Mouse (Mus musculus) lung, postnatal 0 days (tissue): Measurements from ENCODE around the gene Rnf38. TPM values are rescaled to one million over a fixed set of nuclear protein-coding genes. Genes with fewer than 3 reads are reported as not detected.

ENCODE experiments used
- ATAC-seq: fragments of 200-750 bp; cut with Nextera tagmentation; 2 replicates; pipeline ENCODE4 v1.8.0; 2017; ENCODE audit warnings: moderate library complexity
- DNase-seq: peaks from one replicate; pipeline ENCODE4 v3.0.0-alpha.2; 2016; ENCODE audit warnings: low spot score
- H3K27ac ChIP-seq: fragments of 300-500 bp; sonication (generic); 2 replicates; pipeline ENCODE4 v1.5.1; 2014; ENCODE audit warnings: antibody characterized with exemption, mild to moderate bottlenecking, low read length, mixed read lengths
- H3K27me3 ChIP-seq: fragments of 300-500 bp; sonication (generic); replicated peaks from 2 replicates; pipeline ENCODE4 v1.6.1; 2014; ENCODE audit warnings: low read length, mixed read lengths; ENCODE audit not compliant: insufficient read depth
- H3K36me3 ChIP-seq: fragments of 300-500 bp; sonication (generic); 2 replicates; pipeline ENCODE4 v1.6.1; 2014; ENCODE audit warnings: low read length, mixed read lengths; ENCODE audit not compliant: insufficient read depth
- H3K4me1 ChIP-seq: fragments of 300-500 bp; sonication (generic); 2 replicates; pipeline ENCODE4 v1.6.1; 2014; ENCODE audit warnings: antibody characterized with exemption, low read depth, low read length, mixed read lengths; ENCODE audit not compliant: insufficient read depth
- H3K4me2 ChIP-seq: fragments of 300-500 bp; sonication (generic); replicated peaks from 2 replicates; pipeline ENCODE4 v1.6.1; 2014; ENCODE audit warnings: low read depth, mild to moderate bottlenecking, low read length, moderate library complexity, mixed read lengths
- H3K4me3 ChIP-seq: fragments of 300-500 bp; sonication (generic); 2 replicates; pipeline ENCODE4 v1.5.1; 2014; ENCODE audit warnings: low read depth, low read length
- H3K9ac ChIP-seq: fragments of 300-500 bp; sonication (generic); replicated peaks from 2 replicates; pipeline ENCODE4 v1.6.1; 2014; ENCODE audit warnings: low read depth, mild to moderate bottlenecking
- H3K9me3 ChIP-seq: fragments of 300-500 bp; sonication (generic); 2 replicates; pipeline ENCODE4 v1.6.1; 2016; ENCODE audit warnings: low read length, mixed read lengths
- CTCF ChIP-seq: IDR thresholded peaks from 2 replicates; pipeline ENCODE4 v1.5.1; 2016; ENCODE audit warnings: antibody characterized with exemption, mild to moderate bottlenecking
- EP300 ChIP-seq: IDR thresholded peaks from 2 replicates; pipeline ENCODE4 v1.6.1; 2016; ENCODE audit warnings: antibody characterized with exemption, mild to moderate bottlenecking, control low read depth
- WGBS: fragments of 180-500 bp; shearing (Covaris S2); extraction: QIAGEN DNeasy Blood & Tissue Kit; methylation state at CpG from one replicate; pipeline ENCODE4 v1.1.7; 2014; 5-methylcytosine and 5-hydroxymethylcytosine counted together
- polyA plus RNA-seq: library from polyadenylated mRNA; unstranded; fragments of >200 nt; fragmentation: Nextera tagmentation; extraction: Ambion mirVana; gene quantifications from 2 replicates; pipeline ENCODE4 v1.2.1, GENCODE M21; 2015

Rnf38 gene
- polyA plus RNA-seq, 1 experiment from 2014 or later = 12.1 TPM

GRCm38 (mm10) chr4:44187431-44187830 is 46.2 kb downstream of the Rnf38 start:
- Histone ChIP-seq H3K9me3 (no peaks in the 10 kb centered on the region), H3K27me3 (no peaks in the 10 kb centered on the region), H3K36me3 (no peaks in the 10 kb centered on the region), H3K9ac (no peak overlapping the region), H3K4me1 (no peaks in the 10 kb centered on the region), H3K27ac (no peak overlapping the region), H3K4me3 (no peak overlapping the region), H3K4me2 (no peak overlapping the region)
- ATAC-seq = no peak
- no peak for DNase-seq
- WGBS = 87% methylated on average over 10 of the region's 10 CpGs
- TF ChIP-seq EP300 (no peak), CTCF (no peak)

DNA sequence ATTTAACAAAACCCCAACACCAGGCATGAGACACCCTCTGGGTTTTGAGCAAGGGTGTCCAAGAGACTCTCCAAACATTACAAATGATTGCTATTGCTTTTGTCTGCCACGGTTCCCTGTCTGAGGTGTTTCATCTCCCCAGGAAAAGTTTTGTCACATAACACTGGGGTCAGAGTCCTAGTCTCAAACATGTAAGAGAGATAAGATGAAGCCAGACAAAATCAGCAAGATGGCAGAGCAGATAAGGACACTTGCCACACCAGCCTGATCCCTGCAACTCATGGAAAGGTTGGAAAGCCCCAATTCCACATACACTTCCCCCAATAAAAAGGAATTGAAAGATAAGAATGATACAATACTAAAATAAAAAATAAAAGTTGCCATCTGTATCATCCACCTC is 49.7 kb downstream of the Rnf38 start:
- WGBS = 20% methylated on average over 1 of the region's 1 CpGs
- Histone ChIP-seq H3K4me2 (no peak overlapping the region), H3K4me3 (no peak overlapping the region), H3K9ac (no peak overlapping the region), H3K27ac (no peak overlapping the region), H3K36me3 (no peaks in the 10 kb centered on the region), H3K4me1 (no peaks in the 10 kb centered on the region), H3K27me3 (no peaks in the 10 kb centered on the region), H3K9me3 (no peaks in the 10 kb centered on the region)
- no peak for TF ChIP-seq EP300
- no peak for TF ChIP-seq CTCF
- ATAC-seq = no peak
- no peak for DNase-seq

DNA sequence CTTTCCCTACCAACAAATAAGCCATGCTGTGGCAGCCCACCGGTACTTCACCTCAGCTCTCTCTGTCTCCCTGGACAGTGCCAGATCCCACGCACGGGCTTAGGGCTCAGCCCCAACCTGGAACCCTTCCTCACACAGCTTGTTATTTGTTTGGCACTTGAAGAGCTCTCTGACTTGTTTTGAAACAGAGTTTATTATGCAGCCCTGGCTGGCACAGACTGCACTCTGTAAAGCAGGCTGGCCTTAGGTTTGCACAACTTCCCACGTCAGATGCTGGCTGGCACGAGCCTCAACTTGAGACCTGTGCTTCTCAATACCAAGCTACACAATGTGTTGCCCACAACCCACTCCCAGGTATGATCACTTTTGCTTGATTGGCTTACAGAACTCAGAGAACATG is 53.8 kb downstream of the Rnf38 start:
- Histone ChIP-seq H3K4me2 (no peak overlapping the region), H3K4me1 (no peaks in the 10 kb centered on the region), H3K36me3 (no peaks in the 10 kb centered on the region), H3K9me3 (no peaks in the 10 kb centered on the region), H3K9ac (no peak overlapping the region), H3K4me3 (no peak overlapping the region), H3K27ac (no peak overlapping the region), H3K27me3 (no peaks in the 10 kb centered on the region)
- DNase-seq = peak; percentile 59
- TF ChIP-seq CTCF (no peak), EP300 (no peak)
- peak; percentile 62 for ATAC-seq
- 57% methylated on average over 5 of the region's 5 CpGs for WGBS

DNA sequence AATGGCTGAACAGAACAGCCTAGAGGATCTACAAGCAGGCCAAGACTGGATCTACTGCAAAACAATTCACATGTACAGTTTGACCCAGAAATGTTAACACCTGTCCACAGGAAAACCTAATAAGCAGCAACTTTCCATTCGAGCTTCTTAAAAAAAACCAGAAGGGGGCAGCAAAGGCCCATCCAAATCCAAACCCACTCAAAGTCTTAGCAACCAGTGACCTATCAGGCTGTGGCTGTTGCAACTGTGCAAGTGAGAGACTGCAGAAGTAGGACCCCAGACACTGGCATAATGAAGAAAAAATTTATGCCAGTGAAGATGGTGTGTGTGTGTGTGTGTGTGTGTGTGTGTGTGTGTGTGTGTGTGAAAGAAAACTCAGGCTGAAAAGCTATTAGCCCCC is 60.4 kb downstream of the Rnf38 start:
- no peaks in the 10 kb centered on the region for H3K9me3 ChIP-seq
- no peak overlapping the region for H3K4me3 ChIP-seq
- 0% methylated on average over 1 of the region's 1 CpGs for WGBS
- ATAC-seq (peak; percentile 37), DNase-seq (peak; percentile 91)
- H3K4me1 ChIP-seq = no peaks in the 10 kb centered on the region
- H3K27ac ChIP-seq = no peak overlapping the region
- no peaks in the 10 kb centered on the region for H3K36me3 ChIP-seq
- no peak overlapping the region for H3K9ac ChIP-seq
- H3K27me3 ChIP-seq = no peaks in the 10 kb centered on the region
- 0 out of 2 replicates have a peak, but pooled peaks have one; percentile 18 for TF ChIP-seq EP300
- TF ChIP-seq CTCF = peak; percentile 78
- no peak overlapping the region for H3K4me2 ChIP-seq

DNA sequence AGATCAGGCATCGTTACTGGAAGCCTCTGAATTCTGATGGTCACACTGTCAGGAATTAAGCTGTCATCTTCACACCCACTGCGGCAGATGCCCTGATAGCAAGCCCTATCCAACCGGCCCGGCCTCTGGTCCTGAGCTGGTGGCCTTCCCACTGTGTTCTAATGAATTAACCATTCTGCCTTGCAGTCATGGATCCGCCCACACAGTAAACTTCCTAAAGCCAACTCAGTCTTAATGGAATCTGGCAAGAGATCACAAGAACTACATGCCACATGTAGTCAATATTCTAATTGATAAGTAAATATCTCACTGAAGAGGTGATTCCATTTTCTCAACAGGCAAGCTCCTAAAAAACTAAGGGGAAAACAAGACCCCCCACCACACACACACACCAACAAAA is 60.9 kb downstream of the Rnf38 start:
- TF ChIP-seq EP300 (no peak), CTCF (no peak)
- Histone ChIP-seq H3K4me1 (no peaks in the 10 kb centered on the region), H3K9ac (no peak overlapping the region), H3K27me3 (no peaks in the 10 kb centered on the region), H3K4me2 (no peak overlapping the region), H3K36me3 (no peaks in the 10 kb centered on the region), H3K27ac (no peak overlapping the region), H3K9me3 (no peaks in the 10 kb centered on the region), H3K4me3 (no peak overlapping the region)
- DNase-seq = no peak
- no peak for ATAC-seq
- WGBS = 65% methylated on average over 5 of the region's 5 CpGs

GRCm38 (mm10) chr4:44169884-44170283 is 63.7 kb downstream of the Rnf38 start:
- Histone ChIP-seq H3K27ac (no peak overlapping the region), H3K4me3 (no peak overlapping the region), H3K9ac (no peak overlapping the region), H3K9me3 (no peaks in the 10 kb centered on the region), H3K4me1 (peaks cover 8% of the 10 kb centered on the region), H3K36me3 (no peaks in the 10 kb centered on the region), H3K27me3 (no peaks in the 10 kb centered on the region), H3K4me2 (no peak overlapping the region)
- DNase-seq = no peak
- 74% methylated on average over 3 of the region's 3 CpGs for WGBS
- no peak for ATAC-seq
- TF ChIP-seq CTCF = no peak

- H3K27ac ChIP-seq = peak overlapping the region; percentile 48; the same call in 1 of the 2 replicates
- peak overlapping the region; percentile 67 for H3K4me2 ChIP-seq
- peak overlapping the region; percentile 44; the same call in 1 of the 2 replicates for H3K4me3 ChIP-seq
- H3K9ac ChIP-seq = no peak overlapping the region
- no peaks in the 10 kb centered on the region for H3K36me3 ChIP-seq
- 5% methylated on average over 7 of the region's 7 CpGs for WGBS
- ATAC-seq (no peak), DNase-seq (peak; percentile 31)
- peaks cover 8% of the 10 kb centered on the region for H3K4me1 ChIP-seq
- no peak for TF ChIP-seq CTCF
- TF ChIP-seq EP300 = 0 out of 2 replicates have a peak, but pooled peaks have one; percentile 8
- no peaks in the 10 kb centered on the region for H3K9me3 ChIP-seq
- H3K27me3 ChIP-seq = no peaks in the 10 kb centered on the region
Observed at GRCm38 (mm10) chr4:44168816-44169215, 64.8 kb downstream of the Rnf38 start.
